Mouse (Mus musculus) bone marrow macrophage, adult 2 months (primary cell): ENCODE measurements at regions not wholly inside any gene's neighbourhood (a gene's known extent, or its start where the extent isn't known, plus 50 kb on each side); places are given as distances from the start of the nearest gene placed in this dataset.
A peak's percentile ranks its signal among the peaks of the same experiment; 100 is the strongest.
"Not testable (repeated sequence)": the region's sequence is repeated elsewhere in the genome, so short reads cannot be mapped to it uniquely, and the experiment has no call there.

ENCODE experiments used
- H3K27ac ChIP-seq: 2 replicates; pipeline ENCODE4 v1.5.1; 2012; ENCODE audit warnings: low read depth, low read length; ENCODE audit not compliant: insufficient read depth
- H3K4me1 ChIP-seq: 2 replicates; pipeline ENCODE4 v1.6.1; 2012; ENCODE audit warnings: low read length; ENCODE audit not compliant: control insufficient read depth, insufficient read depth
- H3K4me3 ChIP-seq: 2 replicates; pipeline ENCODE4 v1.5.1; 2012; ENCODE audit warnings: mild to moderate bottlenecking, low read length, moderate library complexity; ENCODE audit not compliant: insufficient read depth
- CTCF ChIP-seq: IDR thresholded peaks from 2 replicates; pipeline ENCODE4 v1.5.1; 2012; ENCODE audit warnings: low read depth, mild to moderate bottlenecking, low read length, moderate library complexity
- POLR2A ChIP-seq: IDR thresholded peaks from 2 replicates; pipeline ENCODE4 v1.6.1; 2012; ENCODE audit warnings: mild to moderate bottlenecking, low read depth, low read length, borderline replicate concordance

GRCm38 (mm10) chrX:77406896-77407295 is 103.9 kb upstream of the Tbl1x start:
- no peak overlapping the region for H3K27ac ChIP-seq
- TF ChIP-seq POLR2A (no peak), CTCF (no peak)
- no peak overlapping the region for H3K4me3 ChIP-seq
- peaks cover 4% of the 10 kb centered on the region for H3K4me1 ChIP-seq

GRCm38 (mm10) chrX:77407925-77408324 is 102.9 kb upstream of the Tbl1x start:
- TF ChIP-seq POLR2A (no peak), CTCF (no peak)
- Histone ChIP-seq H3K4me3 (no peak overlapping the region), H3K27ac (no peak overlapping the region), H3K4me1 (peaks cover 13% of the 10 kb centered on the region)

GRCm38 (mm10) chrX:77409370-77409769 is 101.4 kb upstream of the Tbl1x start:
- TF ChIP-seq POLR2A (no peak), CTCF (no peak)
- Histone ChIP-seq H3K4me1 (peaks cover 21% of the 10 kb centered on the region), H3K4me3 (no peak overlapping the region), H3K27ac (no peak overlapping the region)

- Histone ChIP-seq H3K4me1 (peaks cover 27% of the 10 kb centered on the region), H3K4me3 (no peak overlapping the region), H3K27ac (no peak overlapping the region)
- no peak for TF ChIP-seq POLR2A
- TF ChIP-seq CTCF, result no peak
Measured at GRCm38 (mm10) chrX:77410812-77411211, 100.0 kb upstream of the Tbl1x start.

GRCm38 (mm10) chrX:77414156-77414555 is 96.7 kb upstream of the Tbl1x start:
- Histone ChIP-seq H3K27ac (peak overlapping the region; percentile 94), H3K4me3 (no peak overlapping the region), H3K4me1 (peaks cover 30% of the 10 kb centered on the region)
- TF ChIP-seq POLR2A (no peak), CTCF (no peak)

- peaks cover 19% of the 10 kb centered on the region for H3K4me1 ChIP-seq
- TF ChIP-seq CTCF, result no peak
- no peak for TF ChIP-seq POLR2A
- no peak overlapping the region for H3K4me3 ChIP-seq
- no peak overlapping the region for H3K27ac ChIP-seq
Measured at GRCm38 (mm10) chrX:77417766-77418165, 93.0 kb upstream of the Tbl1x start.

- Histone ChIP-seq H3K27ac (no peak overlapping the region), H3K4me1 (no peaks in the 10 kb centered on the region), H3K4me3 (no peak overlapping the region)
- TF ChIP-seq CTCF (no peak), POLR2A (no peak)
Measured at GRCm38 (mm10) chrX:77422206-77422605, 88.6 kb upstream of the Tbl1x start.

GRCm38 (mm10) chrX:77424792-77425727 is 85.8 kb upstream of the Tbl1x start:
- Histone ChIP-seq H3K4me1 (no peaks in the 10 kb centered on the region), H3K27ac (no peak overlapping the region), H3K4me3 (no peak overlapping the region)
- TF ChIP-seq POLR2A (no peak), CTCF (no peak)

GRCm38 (mm10) chrX:77425728-77426102 is 85.1 kb upstream of the Tbl1x start:
- H3K27ac ChIP-seq, H3K4me1 ChIP-seq, H3K4me3 ChIP-seq: not testable (repeated sequence)

GRCm38 (mm10) chrX:77426836-77427235 is 84.0 kb upstream of the Tbl1x start:
- not testable (repeated sequence) for H3K27ac ChIP-seq, H3K4me1 ChIP-seq, H3K4me3 ChIP-seq

- Histone ChIP-seq H3K4me3 (no peak overlapping the region), H3K4me1 (peaks cover 6% of the 10 kb centered on the region), H3K27ac (0 out of 2 replicates have a peak overlapping the region, but pooled peaks have one; percentile 12)
- TF ChIP-seq POLR2A (no peak), CTCF (no peak)
Measured at GRCm38 (mm10) chrX:77432001-77432565, 78.7 kb upstream of the Tbl1x start.
